Mouse (Mus musculus): ENCODE data around the gene Rnaset2b.
A peak's percentile ranks its signal among the peaks of the same experiment; 100 is the strongest.
"Not testable (repeated sequence)": the region's sequence is repeated elsewhere in the genome, so short reads cannot be mapped to it uniquely, and the experiment has no call there.

The Rnaset2b gene

GRCm38 (mm10) chr17:6970334-6970733 is at the start of gene Rnaset2b:
TSS of gene Rnaset2b (plus strand) at chr17:6970634.
- DNase-seq (ENCODE audit: low spot score in 2 of 2) = not testable (repeated sequence)

- DNase-seq (ENCODE audit: low spot score in 2 of 2) = not testable (repeated sequence)
Observed at GRCm38 (mm10) chr17:6931625-6932024, 38.8 kb upstream of the Rnaset2b start.

GRCm38 (mm10) chr17:6942560-6942959 is 27.9 kb upstream of the Rnaset2b start:
- DNase-seq (ENCODE audit: low spot score in 2 of 2) = not testable (repeated sequence)

GRCm38 (mm10) chr17:6947637-6947983 is 22.8 kb upstream of the Rnaset2b start:
- not testable (repeated sequence) for DNase-seq (ENCODE audit: low spot score in 2 of 2)

- peak; percentile 80 to 84 for DNase-seq (ENCODE audit: low spot score in 2 of 2)
Observed at GRCm38 (mm10) chr17:6947984-6948768, 22.3 kb upstream of the Rnaset2b start, which contains the start of gene Rsph3b. TSS of gene Rsph3b (minus strand) at chr17:6948682.

- not testable (repeated sequence) for DNase-seq (ENCODE audit: low spot score in 2 of 2)
Observed at GRCm38 (mm10) chr17:6948769-6949228, 21.6 kb upstream of the Rnaset2b start.

- DNase-seq (ENCODE audit: low spot score in 2 of 2) = not testable (repeated sequence)
Observed at GRCm38 (mm10) chr17:6958881-6959280, 11.6 kb upstream of the Rnaset2b start.

- DNase-seq (ENCODE audit: low spot score in 2 of 2) = not testable (repeated sequence)
Observed at GRCm38 (mm10) chr17:6959543-6960259, 10.7 kb upstream of the Rnaset2b start.

- not testable (repeated sequence) for DNase-seq (ENCODE audit: low spot score in 2 of 2)
Observed at GRCm38 (mm10) chr17:6960349-6960748, 10.1 kb upstream of the Rnaset2b start.

GRCm38 (mm10) chr17:6960776-6961175 is 9.7 kb upstream of the Rnaset2b start, which contains the start of gene Tagap1:
TSS of gene Tagap1 (minus strand) at chr17:6961156.
- peak; percentile 38 to 54 for DNase-seq (ENCODE audit: low spot score in 2 of 2)

GRCm38 (mm10) chr17:6961181-6962000 is 9.0 kb upstream of the Rnaset2b start:
- peak; percentile 57 for DNase-seq (ENCODE audit: low spot score in 2 of 2)

- not testable (repeated sequence) for DNase-seq (ENCODE audit: low spot score in 2 of 2)
Observed at GRCm38 (mm10) chr17:6962339-6962738, 8.1 kb upstream of the Rnaset2b start.

GRCm38 (mm10) chr17:6962936-6963335 is 7.5 kb upstream of the Rnaset2b start:
- not testable (repeated sequence) for DNase-seq (ENCODE audit: low spot score in 2 of 2)

- DNase-seq (ENCODE audit: low spot score in 2 of 2) = peak in 1 of 2 experiments; percentile 13
Observed at GRCm38 (mm10) chr17:6965364-6965763, 5.1 kb upstream of the Rnaset2b start.

GRCm38 (mm10) chr17:6967673-6968072 is 2.8 kb upstream of the Rnaset2b start:
- not testable (repeated sequence) for DNase-seq (ENCODE audit: low spot score in 2 of 2)

GRCm38 (mm10) chr17:6971238-6971637 is 804 bp downstream of the Rnaset2b start:
- not testable (repeated sequence) for DNase-seq (ENCODE audit: low spot score in 2 of 2)

GRCm38 (mm10) chr17:6972836-6973396 is 2.5 kb downstream of the Rnaset2b start:
- DNase-seq (ENCODE audit: low spot score in 2 of 2) = not testable (repeated sequence)

GRCm38 (mm10) chr17:6974985-6975384 is 4.6 kb downstream of the Rnaset2b start:
- not testable (repeated sequence) for DNase-seq (ENCODE audit: low spot score in 2 of 2)

- peak; percentile 54 to 58 for DNase-seq (ENCODE audit: low spot score in 2 of 2)
Observed at GRCm38 (mm10) chr17:6978287-6979248, 8.1 kb downstream of the Rnaset2b start, which contains the start of gene Gm49721. TSS of gene Gm49721 (plus strand) at chr17:6978904.

- not testable (repeated sequence) for DNase-seq (ENCODE audit: low spot score in 2 of 2)
Observed at GRCm38 (mm10) chr17:6979380-6979779, 8.9 kb downstream of the Rnaset2b start.
